Mouse (Mus musculus) embryonic fibroblast, embryonic 13.5 days (primary cell): ENCODE measurements around the gene Thap7.

Source experiments
- CTCF ChIP-seq: IDR thresholded peaks from 2 replicates; pipeline ENCODE4 v1.5.1; 2011; ENCODE audit warnings: mild to moderate bottlenecking, control low read depth, low read length, moderate library complexity, borderline replicate concordance; ENCODE audit not compliant: insufficient read depth
- POLR2A ChIP-seq: IDR thresholded peaks from 2 replicates; pipeline ENCODE4 v1.6.1; 2011; ENCODE audit warnings: low read depth, mild to moderate bottlenecking, control low read depth, low read length, moderate library complexity

DNA sequence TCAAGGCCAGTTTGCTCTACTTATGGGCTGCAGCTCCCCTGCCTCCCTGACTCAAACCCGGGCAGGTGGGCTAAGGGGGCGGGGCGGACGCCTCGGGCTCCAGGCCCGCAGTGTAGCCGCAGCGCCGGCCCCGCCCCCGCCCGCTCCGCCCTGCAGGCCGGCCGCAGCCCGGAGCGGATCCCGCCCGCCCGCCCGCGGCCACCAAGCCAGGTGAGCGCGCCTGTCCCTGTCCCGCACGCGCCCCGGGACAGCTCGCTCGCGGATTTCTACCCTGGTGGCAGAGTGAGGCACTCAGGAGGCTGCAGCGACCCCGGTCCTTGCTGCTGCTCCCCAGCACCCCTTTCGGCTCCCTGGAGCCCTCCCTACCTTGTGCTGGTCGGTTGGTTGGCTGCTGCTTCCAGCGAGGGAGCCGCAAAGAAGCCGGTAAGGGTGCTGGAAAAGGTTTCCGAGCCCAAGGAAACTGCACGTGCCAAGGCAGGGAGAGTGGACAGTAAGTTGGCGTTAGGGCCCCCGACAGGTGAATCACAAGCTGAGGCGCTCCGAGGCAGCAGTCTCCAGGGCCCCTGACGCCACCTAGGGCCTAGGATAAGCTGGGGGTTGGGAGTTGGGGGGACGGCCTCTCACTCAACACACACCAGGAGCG lies 41.3 kb downstream of the Thap7 start, which contains the start of gene Aifm3:
- no peak for TF ChIP-seq POLR2A
- no peak for TF ChIP-seq CTCF
